Mouse (Mus musculus) megakaryocyte-erythroid progenitor cell, adult 5-6 weeks (primary cell): ENCODE measurements around the gene Gm45837. TPM values are rescaled to one million over a fixed set of nuclear protein-coding genes. Genes with fewer than 3 reads are reported as not detected.

Source experiments
- ATAC-seq: replicated peaks from 2 replicates; pipeline ENCODE4 v1.8.0; 2016; ENCODE audit warnings: mild to moderate bottlenecking, inconsistent platforms; ENCODE audit not compliant: severe bottlenecking, poor library complexity, low FRiP score, low TSS enrichment
- total RNA-seq, 2 experiments: library from RNA; stranded (forward) in 1 of 2; stranded (reverse) in 1 of 2; fragments of 200-1000, 215-1000 nt in 1 of 2; fragments of >200 nt in 1 of 2; fragmentation: Nextera tagmentation in 1 of 2; gene quantifications; 2 replicates each; pipeline ENCODE4 v1.2.3; 2014 to 2017

The Gm45837 gene
- total RNA-seq, 2 experiments from 2014 or later = not detected

GRCm38 (mm10) chr7:101385866-101386452 lies 24.7 kb upstream of the Gm45837 start:
- ATAC-seq = no peak

GRCm38 (mm10) chr7:101389256-101389655 lies 21.4 kb upstream of the Gm45837 start:
- no peak for ATAC-seq

DNA sequence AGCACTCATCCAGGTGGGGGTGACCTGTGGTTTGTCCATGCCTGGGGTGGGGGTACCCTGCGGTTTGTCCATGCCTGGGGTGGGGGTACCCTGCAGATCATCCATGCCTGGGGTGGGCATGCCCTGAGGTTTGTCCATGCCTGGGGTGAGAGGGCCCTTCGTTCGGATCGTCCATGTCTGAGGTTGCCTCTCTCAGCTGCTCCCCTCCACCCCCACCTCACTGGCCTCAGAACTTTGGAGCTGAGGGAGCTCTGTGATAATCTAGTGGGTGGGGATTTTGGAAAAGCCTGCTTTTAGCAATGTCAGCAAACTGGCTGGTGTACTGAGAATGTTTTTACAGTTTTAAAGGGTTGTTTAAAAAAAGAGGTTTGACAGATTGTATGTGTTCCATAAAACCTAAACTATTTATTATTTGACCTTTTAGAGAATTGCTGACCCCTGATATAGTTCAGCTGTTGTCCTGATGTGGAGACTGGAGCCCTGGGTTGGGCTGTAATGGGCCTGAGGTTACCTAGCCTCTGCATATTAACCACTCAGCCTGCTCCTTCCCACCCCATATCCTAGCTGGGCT lies 18.7 kb upstream of the Gm45837 start:
- no peak for ATAC-seq

- no peak for ATAC-seq
These were observed 17.7 kb upstream of the Gm45837 start for GRCm38 (mm10) chr7:101393015-101393414.

DNA sequence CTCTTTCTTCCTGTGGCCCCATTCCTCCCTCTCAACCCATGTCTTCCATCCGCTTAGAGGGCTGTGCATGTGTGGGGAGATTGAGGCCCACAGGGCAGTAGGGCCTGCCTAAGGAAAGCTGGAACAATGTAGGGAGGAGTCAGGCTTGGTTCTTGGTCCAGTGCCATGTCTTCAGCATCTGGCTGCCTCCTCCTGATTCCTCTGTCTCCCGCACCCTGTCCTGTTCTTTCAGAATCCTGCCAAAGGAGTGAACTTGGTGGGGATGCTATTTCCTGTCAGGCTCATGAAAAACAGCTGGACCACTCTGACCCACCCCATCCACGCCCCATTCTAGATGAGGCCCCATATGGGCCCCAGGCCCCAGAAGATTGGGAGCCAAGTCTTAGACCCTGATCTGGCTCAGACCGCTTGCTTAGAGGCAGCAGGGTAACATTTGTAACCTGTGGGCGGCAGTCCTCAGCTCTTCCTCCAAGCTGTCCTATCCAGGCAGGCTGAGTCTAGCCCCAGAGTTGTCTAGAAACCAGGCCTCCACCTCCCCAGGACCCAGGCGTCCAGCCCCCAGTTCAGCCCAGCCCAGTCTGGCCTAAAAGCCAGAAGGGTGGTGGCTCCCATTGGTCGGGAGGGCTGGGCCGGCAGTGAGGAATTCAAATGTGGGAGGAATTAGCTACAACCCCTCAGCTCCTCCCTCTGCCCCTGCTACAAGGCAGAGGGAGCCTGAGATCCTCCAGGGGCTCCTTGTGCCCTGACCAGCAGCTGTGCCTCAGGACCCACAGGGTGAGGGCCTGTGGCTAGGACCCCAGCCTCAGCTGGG lies 16.8 kb upstream of the Gm45837 start:
- no peak for ATAC-seq

DNA sequence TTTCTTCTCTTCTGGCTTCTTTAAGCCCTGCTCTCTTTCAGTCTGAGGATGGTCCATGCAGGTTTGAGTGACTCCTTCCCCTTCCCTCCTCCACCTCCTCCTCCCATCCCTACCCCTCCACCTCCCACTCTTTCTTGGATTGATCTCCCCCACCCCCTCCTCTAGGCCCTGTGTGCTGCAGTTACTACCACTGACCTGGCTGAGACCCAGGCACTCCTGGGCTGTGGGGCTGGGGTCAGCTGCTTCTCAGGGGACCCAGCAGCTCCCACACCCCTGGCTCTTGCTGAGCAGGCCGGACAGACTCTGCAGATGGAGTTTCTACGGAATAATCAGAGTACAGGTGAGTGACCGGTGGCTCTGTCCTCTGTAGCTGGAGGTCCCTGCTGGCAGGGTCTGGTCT lies 16.1 kb upstream of the Gm45837 start:
- ATAC-seq = no peak

DNA sequence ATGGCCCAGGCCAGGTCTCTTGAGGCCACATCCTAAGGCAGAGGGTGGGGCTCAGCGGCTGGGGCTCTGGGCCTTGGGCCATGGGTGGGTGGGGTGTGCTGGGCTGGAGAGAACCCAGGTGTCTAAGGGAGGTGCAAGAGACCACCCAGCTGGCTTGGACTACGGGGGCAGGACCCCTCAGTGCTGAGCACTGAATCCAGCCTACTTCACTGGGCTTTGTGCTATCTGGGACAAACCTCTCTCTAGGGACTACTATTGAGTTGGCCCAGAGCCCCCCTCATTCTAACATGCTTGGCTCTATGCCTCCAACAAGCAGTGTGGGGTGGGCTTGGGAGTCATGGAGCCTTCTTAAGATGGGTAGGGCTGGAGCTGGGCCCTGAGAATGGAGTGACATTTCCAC lies 15.2 kb upstream of the Gm45837 start:
- ATAC-seq = no peak

GRCm38 (mm10) chr7:101397175-101397574 lies 13.5 kb upstream of the Gm45837 start:
- ATAC-seq = no peak

DNA sequence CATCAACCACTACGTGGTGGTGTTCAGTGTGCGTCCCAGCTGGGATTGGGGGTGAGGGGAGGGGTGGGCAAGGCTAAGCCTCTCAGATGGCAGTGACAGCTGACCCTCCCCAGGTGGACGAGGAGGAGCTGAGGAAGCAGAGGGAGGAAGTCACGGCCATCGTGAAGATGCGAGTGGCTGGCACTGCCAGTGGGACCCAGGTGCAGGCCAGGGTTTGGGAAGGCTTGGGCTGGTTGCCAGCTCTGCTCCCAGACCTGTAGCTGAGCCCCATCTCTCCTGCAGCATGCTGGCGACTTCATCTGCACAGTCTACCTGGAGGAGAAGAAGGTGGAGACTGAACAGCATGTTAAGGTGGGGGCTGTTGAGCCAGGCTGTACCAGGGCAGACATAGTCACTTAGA lies 9.2 kb upstream of the Gm45837 start:
- ATAC-seq = no peak

- ATAC-seq = no peak
These were observed 6.9 kb upstream of the Gm45837 start for GRCm38 (mm10) chr7:101403831-101404230.

GRCm38 (mm10) chr7:101412796-101413195 lies 2.1 kb downstream of the Gm45837 start:
- ATAC-seq = peak; percentile 61

DNA sequence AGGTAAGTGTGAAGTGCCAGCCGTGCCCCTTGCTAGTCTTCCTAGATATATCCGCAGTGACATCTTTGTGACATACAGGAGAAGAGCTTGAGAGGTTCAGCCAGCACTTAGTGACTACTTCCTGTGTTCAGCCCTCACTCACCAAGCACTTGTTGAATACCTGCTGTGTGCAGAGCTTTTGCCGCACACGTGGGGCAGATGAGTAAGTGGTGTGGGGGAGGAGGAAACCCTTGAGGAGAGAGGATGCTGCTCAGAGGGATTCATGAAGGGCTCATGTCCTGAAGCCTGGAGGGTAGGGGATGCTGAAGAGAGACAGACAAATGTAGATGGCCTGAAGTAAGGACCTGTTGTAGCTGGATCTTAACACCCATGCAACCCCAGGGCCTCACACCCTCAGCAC lies 3.5 kb downstream of the Gm45837 start:
- no peak for ATAC-seq

- ATAC-seq = peak; percentile 83
These were observed 4.2 kb downstream of the Gm45837 start for GRCm38 (mm10) chr7:101414661-101415511.

- ATAC-seq = 0 out of 2 replicates have a peak, but pooled peaks have one; percentile 8
These were observed 4.9 kb downstream of the Gm45837 start for GRCm38 (mm10) chr7:101415512-101416100.

DNA sequence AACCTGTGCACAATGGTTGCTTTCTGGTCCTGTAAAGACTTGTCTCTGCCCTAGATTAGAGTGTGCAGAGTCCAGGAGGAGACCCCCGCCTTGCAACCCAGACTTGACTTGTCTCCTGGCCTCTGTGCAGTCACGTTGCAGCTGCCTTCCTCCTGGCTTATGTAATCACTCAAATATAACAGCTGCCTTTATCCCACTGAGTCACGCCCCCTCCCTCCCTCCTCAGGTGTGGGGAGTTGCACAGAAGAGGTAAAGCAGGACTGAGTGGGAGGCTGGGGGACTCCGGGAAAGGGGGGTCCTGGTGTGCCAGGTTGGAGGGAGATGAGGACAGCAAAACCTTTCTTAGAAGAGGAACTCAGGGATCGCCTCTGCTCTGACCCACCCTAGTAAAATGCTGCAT lies 5.7 kb downstream of the Gm45837 start:
- ATAC-seq = no peak

GRCm38 (mm10) chr7:101419013-101419770 lies 8.5 kb downstream of the Gm45837 start:
- ATAC-seq = no peak

DNA sequence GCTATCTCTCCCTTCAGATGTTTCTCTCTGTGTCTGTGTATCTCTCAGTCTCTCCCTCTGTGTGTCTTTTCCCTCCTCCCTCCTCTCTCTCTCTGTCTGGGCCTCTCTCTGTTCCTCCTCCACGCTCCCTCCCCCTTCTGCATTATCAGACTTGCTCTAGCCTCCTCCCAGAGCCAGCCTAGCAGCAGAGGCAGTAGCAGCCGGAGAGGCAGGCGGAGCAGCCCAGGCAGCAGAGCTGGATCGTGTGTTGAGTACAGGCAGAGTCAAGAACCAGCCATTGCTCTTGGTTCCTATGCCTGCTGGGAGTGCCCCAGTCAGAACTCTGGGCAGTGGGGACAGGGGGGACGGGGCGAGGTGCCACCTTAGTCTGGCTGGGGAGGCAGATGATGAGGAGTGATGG lies 10.8 kb downstream of the Gm45837 start, which contains the start of gene Pde2a:
Gene Pde2a (plus strand): TSS at position 163 of the 400 bp plus-strand sequence.
- peak; percentile 69 for ATAC-seq

GRCm38 (mm10) chr7:101422069-101422468 lies 11.4 kb downstream of the Gm45837 start:
- ATAC-seq = peak; percentile 33; the same call in 1 of the 2 replicates

GRCm38 (mm10) chr7:101422646-101423045 lies 12.0 kb downstream of the Gm45837 start:
- no peak for ATAC-seq
